Mouse (Mus musculus): ENCODE data around the gene Cacna1c. TPM values are rescaled to one million over a fixed set of nuclear protein-coding genes. Genes with fewer than 3 reads are reported as not detected.

Cacna1c gene
- polyA plus RNA-seq, 1 experiment: 0.11 TPM

DNA sequence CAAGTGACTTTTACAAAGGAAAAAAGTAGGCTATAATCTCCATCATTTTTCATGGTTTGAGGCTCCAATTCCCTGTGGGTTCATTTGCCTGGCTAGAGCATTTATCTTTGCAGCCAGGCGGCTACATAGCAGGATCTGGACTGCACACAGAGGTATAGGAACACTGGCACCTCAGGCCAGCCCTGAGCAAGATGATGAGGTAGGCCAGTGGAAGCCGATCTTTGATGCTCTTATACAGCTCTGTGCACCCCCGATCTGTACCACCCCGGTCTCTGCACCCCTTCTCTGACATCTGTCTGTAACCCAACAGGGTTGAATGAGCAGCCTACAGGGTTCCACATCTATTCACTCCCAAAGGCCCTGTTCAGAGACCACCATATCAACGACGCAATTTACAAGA is 168.3 kb downstream of the Cacna1c start:
- Histone ChIP-seq H3K4me3 (ENCODE audit: insufficient read depth, low read length) (no peak overlapping the region), H3K27ac (ENCODE audit: insufficient read depth, low read depth, low read length) (no peak overlapping the region), H3K4me1 (ENCODE audit: control insufficient read depth, insufficient read depth, low read length) (no peaks in the 10 kb centered on the region)
- TF ChIP-seq CTCF (IDR thresholded peaks at IDR 0.05; ENCODE audit: low read depth, low read length) (no peak), POLR2A (IDR thresholded peaks at IDR 0.05; ENCODE audit: borderline replicate concordance, low read depth, low read length) (no peak)

DNA sequence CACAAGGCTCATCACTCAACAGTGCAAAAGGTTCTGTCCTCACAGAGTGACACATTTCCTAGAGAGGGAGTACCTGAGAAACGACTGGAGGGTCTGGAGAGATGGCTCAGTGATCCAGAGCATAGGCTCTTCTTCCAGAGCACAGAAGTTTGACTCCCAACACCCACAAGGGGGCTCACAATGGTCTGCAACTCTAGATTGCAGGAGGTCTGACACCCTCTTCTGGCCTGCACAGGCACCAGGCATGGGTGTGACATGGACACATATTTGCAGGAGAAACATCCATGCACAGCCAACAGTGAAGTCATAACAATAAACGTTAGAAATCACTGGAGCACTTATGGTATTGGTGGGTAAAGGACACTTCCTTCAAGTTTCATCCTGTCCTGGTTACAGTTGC is 173.4 kb downstream of the Cacna1c start:
- no peak for TF ChIP-seq CTCF (IDR thresholded peaks at IDR 0.05; ENCODE audit: low read depth, low read length)
- TF ChIP-seq POLR2A (IDR thresholded peaks at IDR 0.05; ENCODE audit: borderline replicate concordance, low read depth, low read length): no peak

DNA sequence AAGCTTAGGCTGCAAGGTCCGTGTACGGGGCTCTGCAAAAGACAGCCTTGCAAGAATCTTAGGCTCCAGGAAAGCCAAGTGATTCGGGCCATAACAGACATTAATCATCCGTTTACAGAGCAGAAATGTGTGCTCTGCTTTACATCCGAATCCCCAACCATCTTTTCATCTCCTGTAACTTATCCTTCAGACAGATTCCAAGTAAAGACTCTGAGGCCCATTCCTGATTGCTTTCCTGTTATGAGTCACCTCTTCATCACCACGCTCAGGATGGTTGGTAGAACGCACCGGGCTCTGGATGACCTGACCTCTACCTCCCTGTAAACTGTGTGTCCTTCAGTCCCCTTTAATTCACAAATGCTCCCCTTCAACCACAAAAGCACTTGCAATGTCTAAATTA is 175.0 kb downstream of the Cacna1c start:
- Histone ChIP-seq H3K27ac (ENCODE audit: insufficient read depth, low read depth, low read length) (no peak overlapping the region), H3K4me1 (ENCODE audit: control insufficient read depth, insufficient read depth, low read length) (no peaks in the 10 kb centered on the region), H3K4me3 (ENCODE audit: insufficient read depth, low read length) (no peak overlapping the region)
- TF ChIP-seq POLR2A (IDR thresholded peaks at IDR 0.05; ENCODE audit: borderline replicate concordance, low read depth, low read length): no peak
- no peak for TF ChIP-seq CTCF (IDR thresholded peaks at IDR 0.05; ENCODE audit: low read depth, low read length)

More for the DNA sequence above, 173.4 kb downstream of the Cacna1c start:
- no peak overlapping the region for H3K4me3 ChIP-seq (ENCODE audit: insufficient read depth, low read length)
- no peaks in the 10 kb centered on the region for H3K4me1 ChIP-seq (ENCODE audit: control insufficient read depth, insufficient read depth, low read length)
- no peak overlapping the region for H3K27ac ChIP-seq (ENCODE audit: insufficient read depth, low read depth, low read length)

DNA sequence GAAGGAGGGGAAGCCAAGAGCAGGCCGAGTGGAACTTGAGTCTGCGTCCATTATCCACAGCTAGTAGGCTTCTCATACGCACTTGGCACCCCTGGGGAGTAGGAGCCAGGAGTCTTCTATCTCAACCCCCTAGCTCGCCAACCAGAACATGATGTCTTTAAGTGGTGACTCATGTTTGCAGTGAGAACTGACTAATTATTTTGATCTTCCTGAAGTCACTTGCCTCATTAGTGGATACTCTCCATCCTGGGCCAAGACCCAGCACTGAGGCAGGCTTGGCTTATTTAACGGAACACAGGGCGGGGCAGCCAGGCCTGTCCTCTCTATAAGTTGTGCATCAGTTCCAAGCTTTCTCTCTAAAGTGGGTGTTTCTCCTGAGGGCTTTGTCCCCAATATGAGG is 177.3 kb downstream of the Cacna1c start:
- no peak overlapping the region for H3K27ac ChIP-seq (ENCODE audit: insufficient read depth, low read depth, low read length)
- no peaks in the 10 kb centered on the region for H3K4me1 ChIP-seq (ENCODE audit: control insufficient read depth, insufficient read depth, low read length)
- TF ChIP-seq CTCF (IDR thresholded peaks at IDR 0.05; ENCODE audit: low read depth, low read length) (no peak), POLR2A (IDR thresholded peaks at IDR 0.05; ENCODE audit: borderline replicate concordance, low read depth, low read length) (no peak)
- H3K4me3 ChIP-seq (ENCODE audit: insufficient read depth, low read length): no peak overlapping the region

DNA sequence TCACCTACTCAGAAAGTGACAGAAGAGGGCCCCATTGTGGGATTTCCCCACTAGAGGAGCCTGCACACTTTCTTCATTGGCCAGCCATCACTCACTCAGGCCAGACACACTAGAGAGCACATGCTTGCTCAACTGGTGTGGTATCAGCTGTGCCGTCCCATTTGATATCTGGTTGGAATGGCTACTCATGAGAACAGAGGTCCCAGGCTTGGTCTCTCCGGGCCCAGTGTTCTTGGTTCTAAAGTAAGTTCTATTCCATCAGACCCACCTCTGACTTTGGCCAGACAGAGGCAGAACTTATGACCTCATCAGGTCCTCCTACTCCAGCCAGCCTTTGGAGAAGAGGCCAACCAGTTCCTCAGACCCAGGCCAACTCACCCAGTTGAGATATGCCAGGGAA is 178.0 kb downstream of the Cacna1c start:
- TF ChIP-seq POLR2A (IDR thresholded peaks at IDR 0.05; ENCODE audit: borderline replicate concordance, low read depth, low read length) (no peak), CTCF (IDR thresholded peaks at IDR 0.05; ENCODE audit: low read depth, low read length) (no peak)
- Histone ChIP-seq H3K27ac (ENCODE audit: insufficient read depth, low read depth, low read length) (no peak overlapping the region), H3K4me1 (ENCODE audit: control insufficient read depth, insufficient read depth, low read length) (no peaks in the 10 kb centered on the region), H3K4me3 (ENCODE audit: insufficient read depth, low read length) (no peak overlapping the region)

DNA sequence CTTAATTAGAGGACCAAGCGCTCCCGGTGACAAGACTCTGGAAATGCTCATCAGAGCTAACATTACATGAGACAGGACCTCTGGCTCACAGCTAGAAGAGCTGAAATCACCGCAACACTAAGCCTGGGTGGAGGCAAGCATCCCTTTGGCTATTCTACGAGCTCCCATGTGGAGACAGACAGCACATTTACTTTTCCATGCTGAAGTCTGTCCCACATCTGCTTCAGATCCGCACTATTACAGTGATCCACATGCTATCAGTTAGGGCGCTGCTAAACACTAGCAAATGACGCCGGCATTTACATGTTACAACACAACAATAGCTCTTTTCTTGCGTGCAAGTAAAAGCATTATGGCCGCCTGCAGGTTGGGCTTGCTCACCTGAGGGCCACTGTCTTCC is 178.7 kb downstream of the Cacna1c start:
- no peaks in the 10 kb centered on the region for H3K4me1 ChIP-seq (ENCODE audit: control insufficient read depth, insufficient read depth, low read length)

DNA sequence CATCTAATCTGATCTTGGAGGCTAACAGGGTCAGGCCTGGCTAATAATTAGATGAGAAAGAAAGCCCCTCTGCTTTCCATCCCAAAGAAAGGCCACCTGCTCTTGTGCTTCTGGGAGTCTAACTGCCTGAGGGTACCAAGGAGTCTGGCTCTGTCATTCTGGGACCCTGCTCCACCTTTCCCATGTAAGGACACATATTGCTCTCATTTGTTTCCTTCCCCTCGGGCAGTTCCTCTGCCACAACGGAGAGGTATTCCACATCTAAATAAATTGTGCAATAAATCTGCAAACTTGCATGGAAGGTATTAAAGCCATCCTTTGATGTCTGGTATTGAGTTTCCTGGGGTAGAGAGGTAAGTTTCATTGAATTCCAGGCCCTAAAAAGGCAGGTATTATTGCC is 180.9 kb downstream of the Cacna1c start:
- TF ChIP-seq POLR2A (IDR thresholded peaks at IDR 0.05; ENCODE audit: borderline replicate concordance, low read depth, low read length): no peak
- TF ChIP-seq CTCF (IDR thresholded peaks at IDR 0.05; ENCODE audit: low read depth, low read length): no peak
- no peaks in the 10 kb centered on the region for H3K4me1 ChIP-seq (ENCODE audit: control insufficient read depth, insufficient read depth, low read length)
- no peak overlapping the region for H3K4me3 ChIP-seq (ENCODE audit: insufficient read depth, low read length)
- no peak overlapping the region for H3K27ac ChIP-seq (ENCODE audit: insufficient read depth, low read depth, low read length)

More for the DNA sequence above, 178.7 kb downstream of the Cacna1c start:
- TF ChIP-seq POLR2A (IDR thresholded peaks at IDR 0.05; ENCODE audit: borderline replicate concordance, low read depth, low read length) (no peak), CTCF (IDR thresholded peaks at IDR 0.05; ENCODE audit: low read depth, low read length) (no peak)
- no peak overlapping the region for H3K4me3 ChIP-seq (ENCODE audit: insufficient read depth, low read length)
- H3K27ac ChIP-seq (ENCODE audit: insufficient read depth, low read depth, low read length): no peak overlapping the region

DNA sequence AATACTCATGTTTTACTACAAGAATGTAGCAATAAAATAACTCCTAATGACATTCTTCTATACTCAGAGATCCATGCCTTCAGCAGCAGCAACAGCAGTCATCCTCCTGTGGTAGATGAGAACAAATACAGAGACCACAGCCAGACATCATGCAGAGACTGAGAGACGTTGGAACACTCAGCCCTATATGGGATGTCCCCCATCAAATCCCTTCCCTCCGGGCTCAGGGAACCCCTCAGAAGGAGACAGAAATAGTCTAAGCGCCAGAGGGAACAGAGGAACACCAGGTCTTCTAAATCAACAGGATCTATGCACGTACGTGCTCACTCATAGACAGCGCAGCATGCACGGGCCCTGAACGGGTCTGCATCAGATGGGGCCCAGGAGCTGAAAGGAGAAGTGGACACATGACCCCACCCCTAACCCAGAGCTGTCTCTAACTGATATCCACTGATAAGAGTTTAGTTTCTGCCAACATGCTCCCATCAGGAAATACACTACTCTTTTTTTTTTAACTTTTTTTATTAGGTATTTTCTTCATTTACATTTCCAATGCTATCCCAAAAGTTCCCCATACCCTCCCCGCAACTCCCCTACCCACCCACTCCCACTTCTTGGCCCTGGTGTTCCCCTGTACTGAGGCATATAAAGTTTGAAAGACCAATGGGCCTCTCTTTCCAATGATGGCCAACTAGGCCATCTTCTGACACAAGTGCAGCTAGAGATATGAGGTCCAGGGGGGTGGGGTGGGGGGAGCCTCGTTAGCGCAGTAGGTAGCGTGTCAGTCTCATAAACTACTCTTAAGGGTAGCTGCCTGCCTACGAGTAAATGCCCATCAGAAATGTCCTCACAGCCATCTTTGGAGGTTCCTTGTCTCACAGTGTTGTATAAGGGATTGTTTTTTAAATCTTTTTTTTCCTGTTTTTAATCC is 182.8 kb downstream of the Cacna1c start:
- Histone ChIP-seq H3K27ac (ENCODE audit: insufficient read depth, low read depth, low read length) (no peak overlapping the region), H3K4me3 (ENCODE audit: insufficient read depth, low read length) (no peak overlapping the region), H3K4me1 (ENCODE audit: control insufficient read depth, insufficient read depth, low read length) (no peaks in the 10 kb centered on the region)
- TF ChIP-seq POLR2A (IDR thresholded peaks at IDR 0.05; ENCODE audit: borderline replicate concordance, low read depth, low read length) (no peak), CTCF (IDR thresholded peaks at IDR 0.05; ENCODE audit: low read depth, low read length) (no peak)

DNA sequence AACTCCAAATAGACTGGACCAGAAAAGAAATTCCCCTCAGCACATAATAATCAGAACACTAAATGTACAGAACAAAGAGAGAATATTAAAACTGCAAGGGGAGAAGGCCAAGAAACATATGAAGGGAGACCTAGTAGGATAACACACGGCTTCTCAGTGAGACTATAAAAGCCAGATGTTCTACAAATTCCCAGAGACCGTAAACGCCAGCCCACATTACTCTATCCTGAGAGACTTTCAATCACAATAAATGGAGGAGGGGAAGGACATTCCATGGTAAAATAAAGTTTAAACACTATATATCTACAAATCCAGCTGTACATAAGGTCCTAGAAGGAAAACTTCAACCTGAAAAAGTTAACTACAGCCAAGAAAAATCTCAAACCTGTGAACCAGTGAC is 185.3 kb downstream of the Cacna1c start:
- no peak overlapping the region for H3K4me3 ChIP-seq (ENCODE audit: insufficient read depth, low read length)
- TF ChIP-seq CTCF (IDR thresholded peaks at IDR 0.05; ENCODE audit: low read depth, low read length) (no peak), POLR2A (IDR thresholded peaks at IDR 0.05; ENCODE audit: borderline replicate concordance, low read depth, low read length) (no peak)
- H3K27ac ChIP-seq (ENCODE audit: insufficient read depth, low read depth, low read length): no peak overlapping the region
- no peaks in the 10 kb centered on the region for H3K4me1 ChIP-seq (ENCODE audit: control insufficient read depth, insufficient read depth, low read length)

DNA sequence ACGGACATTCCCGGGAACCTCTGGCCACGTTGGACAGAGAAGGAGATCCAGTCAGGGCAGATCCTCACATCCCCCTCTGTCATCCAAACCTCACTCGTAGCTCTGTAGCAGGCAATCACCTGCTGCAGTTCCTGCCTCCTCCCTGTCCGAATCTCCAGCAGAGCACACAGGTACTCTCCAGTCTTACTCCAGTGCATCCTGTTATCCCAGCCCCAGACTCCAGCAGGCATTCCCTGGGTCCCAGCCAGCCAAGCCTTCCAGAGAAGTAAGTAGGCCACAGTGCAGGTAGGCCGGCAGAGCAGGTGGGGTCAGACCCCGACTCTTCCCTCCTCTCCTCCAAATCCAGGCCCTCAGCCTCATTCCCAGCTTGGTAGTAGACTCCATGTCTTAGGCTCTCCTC is 186.7 kb downstream of the Cacna1c start:
- no peak for TF ChIP-seq POLR2A (IDR thresholded peaks at IDR 0.05; ENCODE audit: borderline replicate concordance, low read depth, low read length)
- TF ChIP-seq CTCF (IDR thresholded peaks at IDR 0.05; ENCODE audit: low read depth, low read length): no peak
- no peak overlapping the region for H3K4me3 ChIP-seq (ENCODE audit: insufficient read depth, low read length)
- no peaks in the 10 kb centered on the region for H3K4me1 ChIP-seq (ENCODE audit: control insufficient read depth, insufficient read depth, low read length)
- no peak overlapping the region for H3K27ac ChIP-seq (ENCODE audit: insufficient read depth, low read depth, low read length)
